Mouse (Mus musculus) liver, embryonic 14.5 days (tissue): ENCODE measurements around the gene Agbl4.

ENCODE experiments used
- CTCF ChIP-seq: IDR thresholded peaks from 2 replicates; pipeline ENCODE4 v1.5.1; 2016; ENCODE audit warnings: antibody characterized with exemption, low read depth, control low read depth
- EP300 ChIP-seq: IDR thresholded peaks from 2 replicates; pipeline ENCODE4 v1.6.1; 2016; ENCODE audit warnings: antibody characterized with exemption, low read depth

- no peak for TF ChIP-seq CTCF
- TF ChIP-seq EP300, result no peak
Measured at GRCm38 (mm10) chr4:111457568-111457967, 1060.1 kb downstream of the Agbl4 start.
